Mouse (Mus musculus): ENCODE results near the gene Tns2. TPM values are rescaled to one million over a fixed set of nuclear protein-coding genes. Genes with fewer than 3 reads are reported as not detected.

The Tns2 gene
- polyA plus RNA-seq, 1 experiment from 2014 or later: 22.7 TPM

GRCm38 (mm10) chr15:102135522-102136128, 35.4 kb downstream of the Tns2 start:
- peaks cover 14% of the 10 kb centered on the region; the same call in 1 of the 2 replicates for H3K4me1 ChIP-seq
- H3K27me3 ChIP-seq: no peaks in the 10 kb centered on the region
- peak overlapping the region; percentile 93 for H3K4me3 ChIP-seq
- H3K9ac ChIP-seq: peak overlapping the region; percentile 88
- H3K9me3 ChIP-seq (replicated peaks): no peaks in the 10 kb centered on the region
- H3K4me2 ChIP-seq (replicated peaks): peak overlapping the region; percentile 59
- WGBS: 3% methylated on average over 35 of the region's 35 CpGs
- peaks cover 24% of the 10 kb centered on the region for H3K36me3 ChIP-seq
- peak; percentile 85 for ATAC-seq (ENCODE audit: low FRiP score)
- peak overlapping the region; percentile 86 for H3K27ac ChIP-seq

GRCm38 (mm10) chr15:102136129-102136758, 36.0 kb downstream of the Tns2 start, which contains the start of gene Spryd3:
Spryd3 (minus strand) TSS chr15:102136234.
- ATAC-seq (ENCODE audit: low FRiP score): peak; percentile 99
- peak within 1 kb of the TSS; percentile 93 for H3K4me3 ChIP-seq
- no peaks in the 10 kb centered on the region for H3K27me3 ChIP-seq
- H3K36me3 ChIP-seq: peaks cover 18% of the 10 kb centered on the region
- no peaks in the 10 kb centered on the region for H3K9me3 ChIP-seq (replicated peaks)
- peak within 1 kb of the TSS; percentile 59 for H3K4me2 ChIP-seq (replicated peaks)
- H3K27ac ChIP-seq: peak within 1 kb of the TSS; percentile 86
- peak within 1 kb of the TSS; percentile 88 for H3K9ac ChIP-seq
- H3K4me1 ChIP-seq: peaks cover 14% of the 10 kb centered on the region; the same call in 1 of the 2 replicates
- WGBS: under 1% methylated on average over 50 of the region's 50 CpGs

GRCm38 (mm10) chr15:102141120-102141519, 40.9 kb downstream of the Tns2 start:
- H3K27me3 ChIP-seq: peaks cover 41% of the 10 kb centered on the region

GRCm38 (mm10) chr15:102142914-102143912, 43.0 kb downstream of the Tns2 start:
- Histone ChIP-seq H3K4me3 (no peak overlapping the region), H3K9ac (no peak overlapping the region), H3K9me3 (replicated peaks) (no peaks in the 10 kb centered on the region), H3K27ac (no peak overlapping the region), H3K27me3 (peaks cover 42% of the 10 kb centered on the region), H3K4me1 (peaks cover 7% of the 10 kb centered on the region), H3K4me2 (replicated peaks) (no peak overlapping the region), H3K36me3 (no peaks in the 10 kb centered on the region)
- ATAC-seq (ENCODE audit: low FRiP score): no peak
- 57% methylated on average over 23 of the region's 23 CpGs for WGBS

More at GRCm38 (mm10) chr15:102141120-102141519, 40.9 kb downstream of the Tns2 start:
- H3K9ac ChIP-seq: no peak overlapping the region
- ATAC-seq (ENCODE audit: low FRiP score): no peak
- no peak overlapping the region for H3K27ac ChIP-seq
- 87% methylated on average over 5 of the region's 5 CpGs for WGBS
- no peak overlapping the region for H3K4me2 ChIP-seq (replicated peaks)
- H3K4me1 ChIP-seq: peaks cover 14% of the 10 kb centered on the region
- H3K36me3 ChIP-seq: no peaks in the 10 kb centered on the region
- no peak overlapping the region for H3K4me3 ChIP-seq
- no peaks in the 10 kb centered on the region for H3K9me3 ChIP-seq (replicated peaks)

- 5% methylated on average over 22 of the region's 22 CpGs for WGBS
- Histone ChIP-seq H3K4me2 (replicated peaks) (peak within 1 kb of the TSS; percentile 42), H3K36me3 (no peaks in the 10 kb centered on the region), H3K9me3 (replicated peaks) (no peaks in the 10 kb centered on the region), H3K4me1 (peaks cover 7% of the 10 kb centered on the region), H3K27me3 (peaks cover 42% of the 10 kb centered on the region), H3K27ac (no peak within 1 kb of the TSS), H3K9ac (0 out of 2 replicates have a peak within 1 kb of the TSS, but pooled peaks have one; percentile 23), H3K4me3 (peak within 1 kb of the TSS; percentile 21)
- ATAC-seq (ENCODE audit: low FRiP score): no peak
Observed at GRCm38 (mm10) chr15:102144274-102144711, 44.1 kb downstream of the Tns2 start, which contains the start of gene Igfbp6. Igfbp6 (plus strand) TSS chr15:102144362.

- Histone ChIP-seq H3K4me2 (replicated peaks) (peak overlapping the region; percentile 42), H3K9me3 (replicated peaks) (no peaks in the 10 kb centered on the region), H3K4me3 (peak overlapping the region; percentile 21), H3K4me1 (peaks cover 7% of the 10 kb centered on the region), H3K36me3 (no peaks in the 10 kb centered on the region), H3K9ac (0 out of 2 replicates have a peak overlapping the region, but pooled peaks have one; percentile 23), H3K27ac (no peak overlapping the region), H3K27me3 (peaks cover 42% of the 10 kb centered on the region)
- 14% methylated on average over 19 of the region's 19 CpGs for WGBS
- ATAC-seq (ENCODE audit: low FRiP score): no peak
Observed at GRCm38 (mm10) chr15:102144726-102145125, 44.5 kb downstream of the Tns2 start.

- H3K27me3 ChIP-seq: peaks cover 42% of the 10 kb centered on the region
- H3K9me3 ChIP-seq (replicated peaks): no peaks in the 10 kb centered on the region
- H3K36me3 ChIP-seq: no peaks in the 10 kb centered on the region
- ATAC-seq (ENCODE audit: low FRiP score): no peak
- H3K4me3 ChIP-seq: no peak overlapping the region
- H3K4me2 ChIP-seq (replicated peaks): no peak overlapping the region
- H3K9ac ChIP-seq: no peak overlapping the region
- no peak overlapping the region for H3K27ac ChIP-seq
- peaks cover 7% of the 10 kb centered on the region for H3K4me1 ChIP-seq
- 91% methylated on average over 10 of the region's 10 CpGs for WGBS
Observed at GRCm38 (mm10) chr15:102145330-102145729, 45.1 kb downstream of the Tns2 start.

GRCm38 (mm10) chr15:102146089-102146488, 45.9 kb downstream of the Tns2 start:
- 87% methylated on average over 5 of the region's 5 CpGs for WGBS
- peaks cover 11% of the 10 kb centered on the region for H3K4me1 ChIP-seq
- H3K4me2 ChIP-seq (replicated peaks): no peak overlapping the region
- peaks cover 42% of the 10 kb centered on the region for H3K27me3 ChIP-seq
- ATAC-seq (ENCODE audit: low FRiP score): no peak
- H3K4me3 ChIP-seq: no peak overlapping the region
- no peaks in the 10 kb centered on the region for H3K36me3 ChIP-seq
- H3K9me3 ChIP-seq (replicated peaks): no peaks in the 10 kb centered on the region
- H3K27ac ChIP-seq: no peak overlapping the region
- no peak overlapping the region for H3K9ac ChIP-seq

GRCm38 (mm10) chr15:102146882-102147281, 46.7 kb downstream of the Tns2 start:
- Histone ChIP-seq H3K36me3 (no peaks in the 10 kb centered on the region), H3K9ac (no peak overlapping the region), H3K4me2 (replicated peaks) (no peak overlapping the region), H3K9me3 (replicated peaks) (no peaks in the 10 kb centered on the region), H3K4me1 (peaks cover 11% of the 10 kb centered on the region), H3K4me3 (no peak overlapping the region), H3K27ac (no peak overlapping the region), H3K27me3 (peaks cover 42% of the 10 kb centered on the region)
- no peak for ATAC-seq (ENCODE audit: low FRiP score)
- WGBS: 14% methylated on average over 1 of the region's 1 CpGs

GRCm38 (mm10) chr15:102147674-102148402, 47.6 kb downstream of the Tns2 start:
- no peak overlapping the region for H3K27ac ChIP-seq

GRCm38 (mm10) chr15:102149561-102149960, 49.3 kb downstream of the Tns2 start:
- Histone ChIP-seq H3K9me3 (replicated peaks) (no peaks in the 10 kb centered on the region), H3K4me2 (replicated peaks) (no peak overlapping the region), H3K4me1 (peaks cover 7% of the 10 kb centered on the region), H3K4me3 (no peak overlapping the region), H3K9ac (no peak overlapping the region), H3K36me3 (no peaks in the 10 kb centered on the region), H3K27ac (no peak overlapping the region), H3K27me3 (peaks cover 17% of the 10 kb centered on the region)
- ATAC-seq (ENCODE audit: low FRiP score): no peak
- WGBS: 81% methylated on average over 4 of the region's 4 CpGs

More at GRCm38 (mm10) chr15:102147674-102148402, 47.6 kb downstream of the Tns2 start:
- Histone ChIP-seq H3K4me1 (peaks cover 11% of the 10 kb centered on the region), H3K36me3 (no peaks in the 10 kb centered on the region), H3K4me2 (replicated peaks) (no peak overlapping the region), H3K4me3 (no peak overlapping the region), H3K9me3 (replicated peaks) (no peaks in the 10 kb centered on the region), H3K9ac (0 out of 2 replicates have a peak overlapping the region, but pooled peaks have one; percentile 32), H3K27me3 (peaks cover 32% of the 10 kb centered on the region)
- ATAC-seq (ENCODE audit: low FRiP score): no peak
- WGBS: 73% methylated on average over 16 of the region's 16 CpGs
